Mouse (Mus musculus) CH12.LX (cell line): ENCODE results near the gene Csrp2.

Source experiments
- SIN3A ChIP-seq: IDR thresholded peaks from 2 replicates; pipeline ENCODE4 v1.6.1; 2012; ENCODE audit warnings: low read length, improper control_type of control experiment, inconsistent platforms
- ZKSCAN1 ChIP-seq: IDR thresholded peaks from 2 replicates; pipeline ENCODE4 v1.6.1; 2012; ENCODE audit warnings: low read depth, inconsistent platforms, low read length, improper control_type of control experiment, borderline replicate concordance

DNA sequence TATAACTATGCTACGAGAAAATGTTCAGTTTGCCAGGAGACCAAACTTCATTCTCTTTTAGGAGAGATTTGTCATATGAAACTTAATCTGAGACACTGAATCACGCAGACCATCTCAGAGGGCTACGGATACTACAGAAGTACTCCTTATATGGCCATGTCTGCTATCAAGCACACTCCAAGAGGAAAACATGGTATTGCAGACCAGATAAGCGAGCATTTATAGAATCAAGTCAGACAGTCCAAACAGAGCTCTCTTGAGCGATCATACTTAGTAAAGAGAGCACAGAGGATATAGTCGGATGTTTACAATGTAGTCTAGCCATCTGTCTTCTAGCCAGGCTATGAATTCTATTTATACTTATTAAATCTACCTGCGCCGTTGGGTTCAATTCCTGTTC is 44.7 kb upstream of the Csrp2 start:
- TF ChIP-seq ZKSCAN1 (no peak), SIN3A (no peak)
